Mouse (Mus musculus) activated CD4-positive, CD25-positive, alpha-beta regulatory T cell, adult 4 months (primary cell): ENCODE measurements around the gene Top3b. TPM values are rescaled to one million over a fixed set of nuclear protein-coding genes. Genes with fewer than 3 reads are reported as not detected.
"Not testable (repeated sequence)": the region's sequence is repeated elsewhere in the genome, so short reads cannot be mapped to it uniquely, and the experiment has no call there.

Experiments
- ATAC-seq: one replicate; pipeline ENCODE4 v1.8.0; 2017
- polyA plus RNA-seq, 2 experiments: library from polyadenylated mRNA; unstranded; fragments of 100-300 nt; shearing (Covaris generic); gene quantifications; one replicate each; pipeline ENCODE4 v1.2.1; 2017

Gene Top3b
- polyA plus RNA-seq, 2 experiments from 2014 or later: 41.5 to 52.3 TPM

GRCm38 (mm10) chr16:16897056-16897584, 26.6 kb downstream of the Top3b start:
- peak; percentile 2 for ATAC-seq

DNA sequence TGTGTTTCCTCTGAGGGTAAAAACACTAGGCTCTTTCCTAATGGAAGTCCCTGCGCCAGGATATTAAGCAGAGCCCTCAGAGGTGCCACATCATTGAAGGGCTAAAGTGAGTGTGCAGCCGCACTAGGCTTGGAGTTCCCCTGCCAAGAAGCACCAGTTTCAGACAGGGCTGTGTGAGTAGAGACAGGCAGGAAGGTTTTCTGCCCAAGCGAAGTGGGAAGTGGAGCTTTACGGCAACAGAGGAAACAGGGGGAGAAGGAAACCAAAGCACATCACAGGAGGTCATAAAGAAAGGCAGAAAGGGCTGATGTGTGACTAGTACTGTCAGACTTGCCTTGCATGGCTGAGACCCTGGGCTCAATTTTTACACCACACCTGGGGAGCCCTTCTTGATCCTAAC, 31.8 kb downstream of the Top3b start:
- no peak for ATAC-seq

GRCm38 (mm10) chr16:16903188-16903587, 32.7 kb downstream of the Top3b start:
- no peak for ATAC-seq

DNA sequence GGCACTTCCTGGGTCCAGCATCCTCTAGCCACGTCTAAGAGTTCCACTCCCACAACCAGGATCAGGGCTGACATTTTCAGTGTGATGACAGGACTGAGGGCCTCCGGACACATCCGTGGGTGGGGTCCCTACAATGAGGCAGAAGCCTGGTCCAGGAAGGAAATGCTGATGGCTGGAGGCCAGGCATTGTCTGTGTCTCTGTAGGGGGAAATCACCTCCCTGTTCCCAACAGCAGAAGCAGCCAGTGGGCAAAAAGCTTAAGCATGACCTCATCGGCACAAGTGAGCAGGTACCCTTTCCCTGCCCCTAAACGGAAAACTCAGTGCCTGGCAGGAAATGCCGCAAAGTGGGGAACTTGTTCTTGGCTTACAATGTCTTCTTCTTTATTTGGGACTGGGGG, 37.3 kb downstream of the Top3b start:
- no peak for ATAC-seq

- ATAC-seq: peak; percentile 96
Measured at GRCm38 (mm10) chr16:16911641-16912597, 41.4 kb downstream of the Top3b start.

GRCm38 (mm10) chr16:16913440-16913839, 42.9 kb downstream of the Top3b start:
- no peak for ATAC-seq

- no peak for ATAC-seq
Measured at GRCm38 (mm10) chr16:16918441-16919117, 48.0 kb downstream of the Top3b start.

GRCm38 (mm10) chr16:16921021-16921435, 50.5 kb downstream of the Top3b start:
- no peak for ATAC-seq

DNA sequence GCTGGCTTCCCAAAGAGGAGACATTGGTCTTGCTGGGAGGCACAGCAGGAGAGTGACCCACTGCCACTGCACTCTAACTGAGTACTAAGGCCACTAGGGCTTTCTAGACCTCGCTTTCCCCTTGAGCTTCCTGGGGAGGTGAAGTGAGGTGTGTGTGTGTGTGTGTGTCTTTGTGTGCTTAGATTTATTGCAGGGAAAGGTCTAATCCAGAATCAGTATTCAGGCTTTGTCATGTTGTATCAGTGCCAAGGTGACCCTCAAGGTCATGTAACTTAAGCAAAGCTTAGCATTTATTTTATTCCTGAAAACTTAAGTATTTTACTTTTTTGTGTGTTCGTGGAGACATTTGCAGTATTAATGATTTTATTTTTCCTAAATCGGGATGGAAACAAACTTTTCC, 53.9 kb downstream of the Top3b start:
- no peak for ATAC-seq

DNA sequence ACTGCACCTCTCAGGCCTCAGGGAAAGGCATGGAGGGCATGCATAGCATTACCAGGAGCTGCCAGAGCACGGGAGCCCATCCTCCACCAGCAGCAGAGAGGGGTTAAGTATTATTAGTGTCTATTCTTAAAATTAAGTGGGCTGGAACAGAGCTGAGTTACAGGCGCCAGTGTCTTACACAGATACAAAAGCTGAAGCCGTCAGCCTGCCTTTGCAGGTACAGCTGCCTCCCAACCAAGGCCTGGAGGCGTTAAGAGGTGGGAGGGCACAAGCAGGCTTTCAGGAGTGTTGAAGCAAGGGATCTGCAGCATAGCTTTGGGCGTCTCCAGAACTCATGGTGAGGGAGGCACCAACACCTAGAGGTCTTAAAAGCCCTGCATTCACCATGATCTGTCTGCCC, 56.0 kb downstream of the Top3b start:
- no peak for ATAC-seq

- ATAC-seq: not testable (repeated sequence)
Measured at GRCm38 (mm10) chr16:16928908-16929307, 58.4 kb downstream of the Top3b start.

DNA sequence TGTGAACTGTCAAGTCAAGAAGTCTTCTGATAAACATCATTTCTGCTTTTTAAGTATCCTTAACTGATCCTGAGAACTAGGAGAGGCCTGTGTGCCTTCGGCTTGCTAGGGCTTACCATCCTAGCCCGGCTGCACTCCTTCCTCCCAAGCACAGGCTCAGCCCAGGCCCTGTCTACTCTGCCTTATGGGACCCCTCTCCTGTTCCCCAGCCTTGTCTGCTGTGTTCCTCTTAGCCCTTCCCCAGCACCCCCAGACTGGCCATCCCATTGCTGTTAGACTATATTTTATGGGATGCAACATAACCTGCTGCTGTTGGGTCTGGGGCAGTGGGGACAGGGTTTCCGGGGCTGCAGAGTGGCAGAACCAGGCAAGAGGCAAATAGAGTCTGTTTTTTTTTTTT, 59.8 kb downstream of the Top3b start:
- no peak for ATAC-seq

DNA sequence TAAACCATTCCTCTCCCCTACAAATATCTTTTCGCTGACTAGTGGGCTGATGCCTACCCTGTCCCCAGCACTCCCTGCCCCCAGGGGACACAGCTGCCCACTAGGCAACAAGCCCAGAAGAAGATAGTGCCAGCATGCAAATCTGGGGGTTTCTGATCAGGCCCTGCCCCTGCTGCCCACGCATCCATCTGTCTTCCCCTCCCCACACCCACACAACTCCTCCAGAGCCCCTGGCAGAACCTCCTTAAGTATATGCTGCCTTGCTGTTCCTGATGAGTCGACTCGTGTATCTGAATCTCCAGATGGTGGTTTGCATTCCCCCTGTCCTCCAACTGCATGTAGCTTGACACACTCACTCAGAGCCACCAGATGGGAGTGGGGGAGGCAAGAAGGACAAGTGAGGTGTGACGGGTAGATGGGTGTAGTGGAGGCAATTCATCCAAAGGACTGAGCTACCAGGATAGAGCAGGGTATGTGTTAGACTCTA, 60.3 kb downstream of the Top3b start:
- no peak for ATAC-seq

DNA sequence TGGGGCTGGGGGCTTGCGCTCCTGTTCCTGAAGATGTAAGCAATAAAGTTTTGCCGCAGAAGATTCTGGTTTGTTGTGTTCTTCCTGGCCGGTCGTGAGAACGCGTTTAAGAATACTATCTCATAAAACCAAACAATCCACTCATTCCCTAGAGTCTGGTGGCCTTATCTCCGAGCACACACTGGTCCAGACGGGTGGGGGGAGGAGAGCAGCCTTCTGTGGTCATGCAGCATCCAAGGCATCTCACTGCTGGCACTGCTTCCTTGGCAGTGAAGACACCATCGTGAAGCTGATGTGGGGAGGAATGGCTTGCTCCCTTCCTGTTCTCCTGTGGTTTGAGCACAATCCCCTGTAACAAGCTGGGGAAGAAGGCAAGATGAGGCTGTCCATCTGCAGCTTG, 69.0 kb downstream of the Top3b start:
- no peak for ATAC-seq

GRCm38 (mm10) chr16:16941078-16941477, 70.5 kb downstream of the Top3b start:
- ATAC-seq: no peak

Other genes starting within 250 kb of the Top3b start
- not detected for gene Olfr19, start 194.3 kb upstream of the Top3b start, polyA plus RNA-seq
- gene Spag6l, start 41.3 kb upstream of the Top3b start, polyA plus RNA-seq: under 1 TPM in 1 of 2 experiments, not detected in 1; 0.96 TPM
- under 1 TPM in 1 of 2 experiments, not detected in 1; 0.15 TPM for gene Igll1, start 6.8 kb upstream of the Top3b start, polyA plus RNA-seq
- 1 to 10 TPM; 1.1 to 2.2 TPM for gene Vpreb1, start 107 bp downstream of the Top3b start, polyA plus RNA-seq
- 10 to 100 TPM in 1 of 2 experiments, 1 to 10 TPM in 1; 9.3 to 14.4 TPM for gene Ppm1f, start 25.7 kb downstream of the Top3b start, polyA plus RNA-seq
- gene Mapk1, start 112.6 kb downstream of the Top3b start, polyA plus RNA-seq: 10 to 100 TPM; 30.9 to 34.1 TPM
- gene Ypel1, start 199.0 kb downstream of the Top3b start, polyA plus RNA-seq: 1 to 10 TPM; 3.2 to 3.8 TPM
- gene Ppil2, start 240.5 kb downstream of the Top3b start, polyA plus RNA-seq: 100 to 1,000 TPM; 166 to 209 TPM